Mouse (Mus musculus): ENCODE measurements around the gene Edc3.

Edc3 gene

DNA sequence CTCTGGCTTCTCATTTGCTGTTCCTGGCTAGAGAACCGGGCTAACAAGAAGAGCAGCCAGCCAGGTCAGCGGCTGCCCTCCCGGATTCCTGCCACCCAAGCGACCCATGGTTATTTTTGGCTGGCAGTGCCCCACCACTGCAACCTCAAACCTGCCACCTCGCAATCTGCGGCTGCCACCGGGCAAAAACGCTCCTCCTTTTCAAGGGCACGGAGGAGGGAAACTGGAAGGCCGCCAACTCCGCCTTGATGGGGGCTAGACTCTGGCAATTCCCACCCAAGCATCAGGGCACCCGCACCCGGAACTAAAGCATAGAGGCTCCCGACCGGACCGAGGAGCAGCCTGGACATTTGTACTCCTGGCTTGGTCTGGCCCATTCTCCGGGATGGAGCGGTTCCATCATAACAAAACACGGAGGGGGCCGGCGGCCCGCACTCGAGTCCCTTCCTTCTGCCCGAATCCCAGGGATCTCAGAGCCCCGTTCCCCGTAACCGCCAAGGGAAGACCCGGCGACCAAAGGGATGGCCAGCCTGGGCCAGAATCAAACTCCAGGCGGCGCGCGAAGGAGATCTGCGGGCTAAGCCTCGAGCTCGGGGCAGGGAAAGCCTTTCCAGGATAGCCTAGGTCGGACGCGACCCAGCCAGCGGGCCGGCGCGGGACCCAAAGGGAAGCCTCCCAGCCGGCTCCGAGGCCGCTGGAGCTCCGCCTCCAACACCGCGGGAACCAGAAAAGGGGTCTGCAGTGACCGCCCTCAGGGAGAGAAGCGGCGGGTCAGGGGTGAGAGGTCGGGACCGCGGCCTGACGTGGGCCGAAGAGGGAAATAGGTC lies 56.0 kb downstream of the Edc3 start:
- peak; percentile 70 for DNase-seq

DNA sequence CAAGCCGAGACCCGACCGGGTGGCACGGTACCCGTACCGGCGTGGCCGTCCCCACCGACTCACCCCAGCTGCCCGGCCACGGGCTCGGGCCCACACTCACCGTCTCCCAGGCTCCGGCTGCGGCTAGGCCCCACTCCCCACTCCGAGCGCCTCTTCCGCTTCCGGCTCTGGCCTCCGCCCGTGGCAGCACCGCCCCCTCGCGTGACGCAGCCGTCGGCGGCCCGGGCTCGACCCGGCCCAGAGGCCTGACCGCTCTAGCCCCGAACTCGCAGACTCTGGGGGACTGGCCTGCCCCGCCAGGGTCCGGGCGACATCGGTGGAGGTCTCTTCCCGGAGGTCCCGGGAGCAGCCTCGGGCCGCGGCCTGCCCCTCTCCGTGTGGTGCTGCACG lies 56.6 kb downstream of the Edc3 start:
- peak; percentile 89 for DNase-seq

DNA sequence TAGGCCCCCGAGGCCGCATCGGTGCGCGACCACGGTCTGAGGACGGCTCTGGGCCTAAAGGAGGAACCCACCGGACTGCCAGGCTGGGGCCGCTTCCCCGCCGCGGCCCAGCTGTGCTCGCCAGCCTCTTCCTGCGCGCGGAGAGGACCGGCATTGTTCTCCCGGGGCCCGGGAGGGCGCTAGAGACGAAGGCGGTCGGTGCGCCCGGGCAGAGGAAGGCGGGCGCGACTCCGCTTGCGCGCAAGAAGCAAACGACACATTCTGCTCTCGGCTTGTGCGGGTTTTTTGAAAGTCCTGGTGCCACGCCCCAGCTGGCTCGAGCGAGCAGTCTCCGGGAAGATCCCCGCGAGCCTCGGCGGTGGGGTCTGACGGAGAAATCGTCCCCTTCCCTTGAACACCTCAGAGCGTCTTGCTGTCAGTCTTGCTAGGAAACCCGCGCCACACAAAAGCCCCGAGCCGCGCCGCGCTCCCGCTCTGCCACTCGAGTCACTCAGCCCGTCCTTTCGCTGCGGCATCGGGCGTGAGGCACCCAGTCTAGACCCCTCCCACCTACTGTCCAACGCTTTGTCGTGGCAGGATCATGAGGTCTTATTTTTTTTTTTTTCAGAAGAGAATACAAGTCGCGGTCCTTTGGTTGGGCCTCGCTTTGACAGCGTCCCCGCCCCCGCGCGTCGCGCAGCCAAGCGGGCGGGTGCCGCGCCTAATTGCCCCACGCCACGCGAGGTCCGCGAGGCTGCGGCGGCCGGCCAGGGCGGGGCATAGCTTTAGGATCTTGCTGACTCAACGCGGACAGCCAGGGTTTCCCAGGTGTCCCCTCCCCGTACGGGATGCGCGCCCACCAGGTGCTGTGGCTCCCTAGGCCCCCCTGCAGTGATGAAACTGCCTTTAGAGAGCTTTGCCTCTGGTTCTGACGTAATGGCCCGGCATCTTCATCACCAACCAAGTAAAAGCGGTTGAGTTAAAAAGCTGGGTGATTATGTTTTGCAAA lies 57.3 kb downstream of the Edc3 start, which contains the start of gene Clk3:
TSS of gene Clk3 (minus strand) at position 497 of the 988 bp plus-strand sequence.
- peak; percentile 72 for DNase-seq

DNA sequence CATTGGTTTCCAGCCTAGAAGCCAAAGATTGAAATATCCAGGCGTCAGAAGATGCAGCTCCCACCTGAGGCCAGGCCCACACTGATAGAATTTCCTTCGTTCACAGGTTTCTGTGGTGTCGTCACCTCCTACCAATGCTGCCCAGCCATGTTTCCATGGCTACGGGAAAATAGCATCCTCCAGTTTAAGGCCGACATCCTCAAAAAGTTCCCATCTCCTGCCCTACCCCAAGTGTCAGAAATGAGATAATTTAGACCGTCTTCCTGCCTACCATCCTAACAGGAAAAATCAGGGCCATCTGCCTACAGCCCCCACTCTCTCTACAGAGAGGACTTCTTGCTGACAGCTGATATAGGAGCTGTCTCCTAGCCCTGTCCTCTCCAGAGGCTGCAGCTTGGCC lies 58.1 kb downstream of the Edc3 start:
- DNase-seq: peak; percentile 20

DNA sequence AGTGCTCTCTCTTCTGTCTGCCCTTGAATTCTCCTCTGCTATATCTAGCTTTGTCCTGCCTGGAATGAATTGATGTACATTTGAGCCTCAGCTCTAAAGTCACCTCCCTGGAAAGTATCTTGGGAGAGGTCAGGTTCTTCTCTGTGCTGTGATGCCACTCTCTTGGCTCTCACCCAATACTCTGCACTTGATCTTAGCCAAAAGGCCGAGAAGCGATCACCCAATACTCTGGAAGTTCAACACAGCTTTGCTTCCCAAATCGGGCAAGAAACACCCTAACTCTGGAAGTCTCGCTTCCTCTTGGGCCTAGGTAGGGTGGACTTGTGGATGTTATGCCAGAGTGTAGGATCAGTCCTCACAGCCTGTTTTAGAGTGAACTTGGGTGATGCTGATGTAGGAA lies 58.9 kb downstream of the Edc3 start:
- DNase-seq: no peak

DNA sequence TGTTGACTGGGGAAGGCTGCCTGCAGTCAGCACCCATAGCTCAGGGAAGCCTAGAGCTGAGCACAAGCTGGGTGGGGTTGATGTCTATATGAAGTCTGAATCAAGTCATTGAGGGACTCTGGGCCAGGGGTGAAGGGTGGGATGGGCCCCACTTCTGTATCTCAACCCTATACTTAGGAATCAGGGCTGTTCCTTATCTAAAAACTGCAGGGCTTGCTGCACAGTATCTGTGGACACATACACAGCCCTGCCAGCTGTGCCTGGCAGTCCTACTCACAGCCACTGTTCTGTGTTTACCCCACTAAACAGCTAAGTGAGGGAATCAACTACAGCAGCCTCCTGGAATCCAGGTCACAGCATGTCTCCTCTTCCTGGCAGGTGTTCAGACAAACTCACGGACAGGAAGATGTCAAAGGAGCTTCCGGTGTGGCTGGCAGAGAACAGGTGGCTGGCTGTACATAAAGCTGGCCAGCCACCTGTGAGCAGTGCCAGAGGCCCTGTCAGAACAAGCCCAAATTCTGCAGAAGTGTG lies 61.3 kb downstream of the Edc3 start:
- no peak for DNase-seq

DNA sequence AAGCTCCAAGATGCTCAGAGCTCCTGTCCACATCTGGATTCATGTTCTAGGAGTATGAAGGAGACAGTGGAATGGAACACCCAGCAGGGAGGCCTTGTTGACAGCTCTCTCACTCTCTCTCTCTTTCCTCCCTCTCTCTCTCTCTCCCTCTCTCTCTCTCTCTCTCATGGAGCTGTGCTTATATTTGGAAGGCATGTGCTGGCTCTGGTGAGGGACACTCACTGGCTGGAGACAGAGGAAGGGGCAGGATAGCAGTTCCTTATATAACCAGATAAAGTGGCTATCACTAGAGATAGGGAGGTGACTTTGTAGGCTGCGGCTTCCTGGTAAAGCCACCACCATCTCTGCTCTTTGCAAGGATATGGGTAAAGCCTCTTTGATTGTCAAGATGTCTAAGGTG lies 61.9 kb downstream of the Edc3 start:
- no peak for DNase-seq

DNA sequence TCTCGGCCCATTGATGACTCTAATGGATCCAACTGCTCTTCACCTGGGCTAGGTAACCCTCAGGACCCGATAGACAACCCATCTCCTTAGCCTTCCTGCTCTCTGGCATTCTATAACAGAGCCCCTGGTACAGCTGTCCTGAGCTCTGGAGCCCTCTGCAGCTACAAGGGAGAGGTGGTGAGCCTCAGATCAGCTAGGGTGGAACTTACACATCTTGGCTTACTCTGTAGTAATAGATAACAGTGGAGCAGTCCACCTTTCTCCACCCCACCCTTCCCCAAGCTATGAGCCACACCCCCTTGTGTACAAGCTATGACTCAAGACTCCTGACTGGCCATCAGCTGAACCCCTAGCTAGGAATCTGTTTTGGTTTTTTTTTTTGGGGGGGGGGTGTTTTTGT lies 62.5 kb downstream of the Edc3 start:
- DNase-seq: no peak

DNA sequence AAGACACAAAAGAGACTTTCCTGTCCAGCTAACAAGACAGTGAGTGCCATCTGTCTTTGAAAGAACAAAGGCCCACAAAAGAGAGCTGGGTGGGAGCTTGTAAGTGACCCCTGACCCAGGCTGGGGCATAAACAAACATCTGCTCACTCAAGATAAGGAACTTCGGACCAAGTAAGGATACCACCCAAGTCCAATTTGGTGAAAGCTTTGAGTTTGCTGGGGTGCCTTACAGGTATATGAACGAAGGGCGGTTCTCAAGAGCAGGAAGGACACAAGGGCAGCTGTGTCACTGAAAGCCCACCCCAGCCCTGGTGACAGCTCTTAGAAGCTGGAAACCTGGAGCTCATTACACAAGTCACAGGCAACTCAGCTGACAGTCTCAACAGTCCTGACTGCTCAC lies 65.4 kb downstream of the Edc3 start:
- DNase-seq: no peak

DNA sequence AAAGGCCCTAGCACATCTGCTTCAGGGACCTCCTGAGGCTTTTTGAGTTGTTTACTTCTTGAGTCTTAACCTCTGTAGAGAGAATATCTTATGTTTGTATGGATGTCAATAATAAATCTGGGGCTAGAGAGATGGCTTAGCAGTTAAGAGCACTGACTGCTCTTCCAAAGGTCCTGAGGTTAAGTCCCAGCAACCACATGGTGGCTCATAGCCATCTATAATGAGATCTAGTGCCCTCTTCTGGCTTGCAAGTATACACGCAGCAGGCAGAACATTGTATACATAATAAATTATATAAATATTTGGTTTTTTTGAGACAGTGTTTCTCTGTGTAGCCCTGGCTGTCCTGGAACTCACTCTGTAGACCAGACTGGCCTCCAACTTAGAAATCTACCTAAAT lies 65.8 kb downstream of the Edc3 start:
- DNase-seq: no peak

DNA sequence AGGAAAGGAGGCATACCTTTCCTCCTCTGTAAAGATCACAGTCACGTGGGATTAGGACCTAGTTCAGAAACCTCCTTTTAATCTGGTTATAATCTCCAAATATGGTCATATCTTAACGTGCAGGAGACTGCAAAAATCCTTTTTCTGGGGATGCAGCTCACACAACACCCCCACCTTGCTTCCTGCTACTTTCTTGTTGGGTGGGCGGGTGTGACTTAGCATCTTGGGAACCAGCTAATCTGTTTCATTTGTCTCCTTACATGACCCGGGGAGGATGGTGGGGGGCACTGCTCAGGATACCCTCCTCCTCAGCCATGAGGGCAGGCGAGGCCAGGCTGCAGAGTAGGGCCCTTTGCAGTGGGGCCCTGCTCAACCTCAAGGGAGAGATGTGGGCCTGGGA lies 66.7 kb downstream of the Edc3 start:
- DNase-seq: no peak

DNA sequence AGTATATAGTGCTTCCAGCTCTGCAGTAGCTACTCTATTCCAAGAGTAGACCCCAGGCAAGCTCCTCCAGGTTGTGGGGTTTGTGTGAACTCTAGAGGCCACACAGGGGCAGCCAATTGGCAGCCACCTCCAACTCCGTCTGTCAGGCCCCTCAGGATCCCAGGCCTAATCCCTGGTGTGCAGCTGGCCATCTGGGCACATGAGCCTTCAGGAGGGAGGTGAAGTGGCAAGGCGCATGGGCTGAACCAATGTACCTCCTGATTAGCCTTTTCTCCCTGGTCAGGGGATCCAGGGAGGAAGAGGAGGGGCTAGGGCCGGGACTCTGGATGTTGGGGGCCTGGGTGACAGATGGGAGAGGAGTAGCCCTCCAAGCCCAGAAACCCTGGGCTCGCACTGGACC lies 67.4 kb downstream of the Edc3 start:
- DNase-seq: no peak

DNA sequence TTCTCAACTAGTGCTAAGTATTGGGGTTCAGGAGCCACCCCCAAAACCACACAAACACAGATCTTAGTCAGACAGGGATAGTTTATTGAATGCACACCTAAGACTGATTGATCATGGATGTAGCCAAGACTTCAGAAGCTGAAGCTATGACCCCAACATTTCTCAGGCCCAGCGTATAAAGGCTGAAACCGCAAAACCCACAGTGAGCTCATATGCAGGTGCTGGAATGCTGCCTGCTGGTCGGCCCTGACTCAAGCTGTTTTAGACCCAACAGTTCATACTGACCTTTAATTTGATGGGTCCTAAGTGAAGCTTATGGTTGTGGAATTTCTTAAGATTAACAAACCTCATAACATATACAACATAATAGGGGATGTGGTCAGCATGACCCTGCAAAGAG lies 74.3 kb downstream of the Edc3 start:
- DNase-seq: no peak

DNA sequence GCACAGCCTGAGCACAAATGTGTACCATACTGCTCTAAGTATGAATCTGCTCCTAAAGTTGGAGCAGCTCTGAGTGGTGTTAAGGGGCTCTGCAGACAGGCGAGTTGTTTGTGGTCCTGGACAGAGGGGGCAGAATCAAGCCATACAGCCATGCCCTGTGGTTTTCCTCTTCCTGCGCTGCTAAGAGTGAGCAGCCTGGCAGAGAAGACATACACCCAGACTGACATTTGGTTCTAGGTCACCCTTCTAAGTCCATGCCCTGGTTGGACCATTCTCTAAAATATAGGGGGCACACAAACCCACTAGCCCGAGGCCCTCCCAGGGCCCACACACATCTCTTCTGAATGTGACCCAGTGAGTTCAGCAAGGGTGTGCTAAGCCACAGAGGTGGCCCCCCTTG lies 81.4 kb downstream of the Edc3 start:
- DNase-seq: no peak

DNA sequence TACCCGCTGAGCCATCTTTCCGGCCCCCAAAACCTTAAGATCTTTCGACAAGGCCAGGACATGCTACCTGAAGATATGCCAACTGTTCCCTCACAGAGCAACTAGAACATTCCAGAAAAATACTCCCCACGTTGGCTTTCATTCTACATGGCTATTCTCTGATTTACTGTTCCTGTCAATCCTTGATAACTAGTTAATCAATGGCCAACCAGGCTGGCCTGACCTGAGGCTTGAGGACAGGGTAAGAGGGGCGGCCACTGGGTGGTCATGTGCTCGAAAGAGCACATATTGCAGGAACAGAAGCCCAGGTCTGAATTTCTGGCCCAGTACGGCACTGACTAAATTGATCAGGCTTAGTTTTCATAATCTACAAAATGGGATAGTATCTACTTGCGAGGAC lies 89.1 kb downstream of the Edc3 start:
- DNase-seq: no peak

DNA sequence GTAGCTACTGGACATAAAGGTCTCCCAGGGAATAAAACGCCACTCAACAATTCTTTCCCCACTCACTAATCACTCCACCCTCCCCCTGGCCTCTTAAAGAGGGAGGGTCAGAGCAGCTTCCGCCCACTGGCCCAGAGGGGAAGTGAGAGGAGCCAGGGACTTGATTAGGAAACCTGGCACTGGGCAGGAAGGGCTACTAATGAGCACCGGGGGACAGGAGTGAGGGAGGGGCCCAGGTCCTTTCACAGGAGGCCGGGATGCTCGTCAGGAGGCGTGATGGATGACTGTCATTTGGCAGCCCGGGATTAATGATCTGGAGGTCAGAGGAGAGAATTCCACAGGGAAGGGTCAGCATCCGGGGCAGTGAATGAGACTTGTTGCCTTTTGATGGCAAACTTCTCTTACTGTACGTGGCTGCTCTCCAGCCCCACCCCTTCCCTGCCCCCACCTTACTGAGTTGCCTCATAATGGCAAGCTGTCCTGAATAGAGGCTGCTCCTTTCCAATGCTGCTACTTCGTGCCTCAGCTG lies 90.4 kb downstream of the Edc3 start:
- no peak for DNase-seq

DNA sequence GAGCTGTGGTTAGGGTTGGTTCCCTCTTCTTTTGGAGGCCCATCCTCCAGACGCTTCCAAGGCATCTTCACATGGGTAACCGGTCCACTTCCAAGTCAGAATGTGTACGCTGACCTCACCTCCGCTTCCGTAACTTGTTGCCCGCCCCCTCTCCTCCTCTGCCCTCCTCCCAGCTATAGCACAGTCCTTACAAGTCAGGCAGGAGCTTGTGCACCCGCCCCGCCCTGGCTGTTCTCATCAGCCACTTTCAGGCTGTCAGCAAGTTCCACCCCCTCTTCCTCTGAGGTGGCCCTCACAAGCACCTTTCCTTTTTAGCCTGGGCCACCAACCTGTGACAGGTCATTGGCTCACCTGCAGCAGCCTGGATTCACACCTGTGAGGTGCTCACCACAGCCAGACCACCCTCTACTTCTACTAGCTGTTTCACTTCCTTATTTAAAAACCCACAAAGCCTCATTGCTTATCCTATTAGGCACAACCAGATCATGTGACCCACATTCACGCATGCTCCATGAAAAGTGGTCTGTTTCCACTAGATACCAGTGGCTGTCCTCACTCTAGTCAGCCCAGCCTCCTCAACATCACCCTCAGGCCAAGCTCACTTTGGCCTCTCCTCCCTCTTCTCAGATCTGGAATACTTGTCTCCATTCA lies 92.1 kb downstream of the Edc3 start:
- no peak for DNase-seq
